Mouse (Mus musculus) kidney, embryonic 16.5 days (tissue): ENCODE results near the gene Opalin. TPM values are rescaled to one million over a fixed set of nuclear protein-coding genes. Genes with fewer than 3 reads are reported as not detected.

Experiments used
- polyA plus RNA-seq: library from polyadenylated mRNA; unstranded; fragments of >200 nt; fragmentation: Nextera tagmentation; extraction: Ambion mirVana; gene quantifications from 2 replicates; pipeline ENCODE4 v1.2.1, GENCODE M21; 2015

Gene Opalin
- polyA plus RNA-seq, 1 experiment from 2014 or later = not detected

Other genes starting within 250 kb of the Opalin start
- 14.3 and 14.4 TPM in 2 replicates for gene Ccnj, start 245.8 kb downstream of the Opalin start, polyA plus RNA-seq
- 11.6 and 12.7 TPM in 2 replicates for gene Zfp518a, start 182.4 kb downstream of the Opalin start, polyA plus RNA-seq
- gene Blnk, start 82.6 kb downstream of the Opalin start, polyA plus RNA-seq = 19.2 and 20.8 TPM in 2 replicates
- 0.15 TPM in 1 of 2 replicates, not detected in the other for gene Dntt, start 47.8 kb downstream of the Opalin start, polyA plus RNA-seq
- 0.06 TPM in 1 of 2 replicates, not detected in the other for gene Tll2, start 129.7 kb upstream of the Opalin start, polyA plus RNA-seq
- 138 and 146 TPM in 2 replicates for gene Tm9sf3, start 186.9 kb upstream of the Opalin start, polyA plus RNA-seq